In the genomic region with DNA sequence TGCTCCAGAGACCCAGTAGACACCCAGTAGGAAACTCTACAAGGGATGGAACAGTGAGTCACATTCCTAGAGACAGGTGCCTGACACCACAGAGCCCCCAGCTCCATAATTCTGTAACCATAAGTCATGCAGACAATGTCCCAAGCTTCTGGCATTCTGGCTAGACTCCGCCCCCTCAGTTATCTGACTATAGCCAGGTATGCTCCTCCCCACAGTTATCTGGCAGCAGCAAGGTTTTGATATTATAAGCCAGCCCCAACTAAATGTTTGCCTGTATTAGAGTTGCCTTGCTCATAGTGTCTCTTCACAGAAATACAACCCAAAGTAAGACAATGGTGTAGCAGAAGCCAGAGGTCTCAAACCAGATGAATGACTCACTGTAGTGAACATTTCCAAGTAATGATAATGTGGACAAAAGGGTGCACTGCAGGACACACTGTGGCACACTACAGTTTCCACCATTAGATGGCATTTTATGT, we compare ENCODE assay signal across 22 mouse cellular contexts.
DNase-seq lines count a peak whose midpoint lies in the region; ATAC-seq and TF ChIP-seq lines count a peak whose summit lies in the region.
"Had no signal": no experiment of that assay in that cellular context is flagged by ENCODE, and none has a peak within 500 bp of the region (broad histone marks: within the 10 kb centered on the region; RNA-seq: fewer than 3 reads in every experiment).

No protein-coding gene starts in this region.

- peak overlapping the region; percentile 21 for H3K4me2 ChIP-seq in liver, embryonic 14.5 days (ENCODE audit: low read depth)
- H3K4me2 ChIP-seq: heart, embryonic 13.5 days; hindbrain, embryonic 13.5 days; limb, embryonic 15.5 days; neural tube, embryonic 12.5 days had no signal

- H3K4me1 ChIP-seq in liver, embryonic 14.5 days (replicated peaks; ENCODE audit: control insufficient read depth in 2 of 2, insufficient read depth in 2 of 2, low read length in 1 of 2), result peaks cover 8 to 23% of the 10 kb centered on the region in 2 experiments
- H3K4me1 ChIP-seq: limb, embryonic 15.5 days; midbrain, embryonic 10.5 days; neural tube, embryonic 12.5 days had no signal

- peak overlapping the region; percentile 21; the same call in 1 of the 2 replicates for H3K27ac ChIP-seq in left cerebral cortex, adult 2 months
- peak overlapping the region; percentile 22; the same call in 1 of the 2 replicates for H3K27ac ChIP-seq in liver, embryonic 14.5 days
- H3K27ac ChIP-seq: heart, embryonic 13.5 days; hindbrain, embryonic 13.5 days; limb, embryonic 15.5 days; midbrain, embryonic 10.5 days; neural tube, embryonic 12.5 days; stomach, postnatal 0 days had no signal

- intact Hi-C loops in left cerebral cortex, adult 2 months (cut with DNase I), result no loop called here
- intact Hi-C loops in left cerebral cortex, postnatal 25 days (cut with DNase I), result loop anchor here (5.0 kb wide), 1 partner anchor 91 kb away; no protein-coding TSS in a partner anchor

- H3K9me3 ChIP-seq in liver, embryonic 14.5 days (ENCODE audit: control insufficient read depth, low read length), result no peaks in the 10 kb centered on the region
- H3K9me3 ChIP-seq: heart, embryonic 13.5 days; hindbrain, embryonic 13.5 days; limb, embryonic 15.5 days; midbrain, embryonic 10.5 days; neural tube, embryonic 12.5 days had no signal

- H3K36me3 ChIP-seq in liver, embryonic 14.5 days (replicated peaks; ENCODE audit: control insufficient read depth, insufficient read depth, low read depth), result no peaks in the 10 kb centered on the region
- H3K36me3 ChIP-seq: heart, embryonic 13.5 days; hindbrain, embryonic 13.5 days; limb, embryonic 15.5 days; midbrain, embryonic 10.5 days; neural tube, embryonic 12.5 days had no signal

- no peak overlapping the region for H3K9ac ChIP-seq in liver, embryonic 14.5 days (replicated peaks)
- H3K9ac ChIP-seq: heart, embryonic 13.5 days; hindbrain, embryonic 13.5 days; limb, embryonic 15.5 days; neural tube, embryonic 12.5 days had no signal

- 35% methylated on average over 1 of the region's 1 CpGs for WGBS in liver, embryonic 14.5 days (ENCODE audit: insufficient replicate concordance)

- peak; percentile 71 for TF ChIP-seq EP300 in liver, embryonic 14.5 days (IDR thresholded peaks at IDR 0.05; ENCODE audit: low read depth)

- ATAC-seq in erythroblast, adult 5-6 weeks (replicated peaks; ENCODE audit: low FRiP score, poor library complexity, severe bottlenecking), result peak; percentile 62; the same call in 1 of the 2 replicates
- ATAC-seq in liver, embryonic 14.5 days (ENCODE audit: insufficient read depth), result peak; percentile 87
- ATAC-seq: forebrain, embryonic 14.5 days had no signal

- no peaks in the 10 kb centered on the region for H3K27me3 ChIP-seq in liver, embryonic 14.5 days (ENCODE audit: control insufficient read depth, insufficient read depth, low read length)
- H3K27me3 ChIP-seq: CH12.LX; heart, embryonic 13.5 days; hindbrain, embryonic 13.5 days; limb, embryonic 15.5 days; neural tube, embryonic 12.5 days had no signal

- no peak for TF ChIP-seq CTCF in left cerebral cortex, adult 2 months (IDR thresholded peaks at IDR 0.05)
- no peak for TF ChIP-seq CTCF in liver, embryonic 14.5 days (IDR thresholded peaks at IDR 0.05; ENCODE audit: low read depth)

- DNase-seq in left cerebral cortex, adult 2 months (ENCODE audit: extremely low spot score in 1 of 2, low spot score in 2 of 2), result no peak
- no peak for DNase-seq in left cerebral cortex, postnatal 25 days (ENCODE audit: low spot score in 2 of 2)
- DNase-seq in liver, embryonic 14.5 days (ENCODE audit: low read depth in 3 of 3, low spot score in 3 of 3), result peak; percentile 45 to 64 (median 54)
- peak; percentile 5 to 11 for DNase-seq in spleen, postnatal 14 days (ENCODE audit: low spot score in 2 of 2)
- no peak for DNase-seq in cerebellum, adult 9-11 months
- no peak for DNase-seq in cerebellum, adult 11 months
- DNase-seq in urinary bladder, postnatal 4 days (ENCODE audit: low spot score in 2 of 2), result no peak
- DNase-seq: cerebellum, postnatal 25 days; gastrocnemius, postnatal 10 days; heart, adult 18-20 months; kidney, adult 9 months; kidney, postnatal 4 days; lung, postnatal 10 days had no signal

- H3K4me3 ChIP-seq in left cerebral cortex, adult 2 months, result no peak overlapping the region
- H3K4me3 ChIP-seq in liver, embryonic 14.5 days (ENCODE audit: insufficient read depth in 1 of 2, low read depth in 2 of 2, low read length in 2 of 2), result no peak overlapping the region
- H3K4me3 ChIP-seq: heart, embryonic 13.5 days; hindbrain, embryonic 13.5 days; limb, embryonic 15.5 days; midbrain, embryonic 10.5 days; neural tube, embryonic 12.5 days had no signal

Comparison
In these comparisons a context has a peak if more than half of its experiments do, and no peak if none do; other contexts are left out.
1. DNase-seq: peak in liver, embryonic 14.5 days (3 of 3) and spleen, postnatal 14 days (2 of 2); none in left cerebral cortex, adult 2 months (0 of 2), left cerebral cortex, postnatal 25 days (0 of 2), cerebellum, adult 9-11 months (single experiment), cerebellum, adult 11 months (single experiment) and urinary bladder, postnatal 4 days (0 of 2).